Mouse (Mus musculus): ENCODE results near the gene Mfsd12. TPM values are rescaled to one million over a fixed set of nuclear protein-coding genes. Genes with fewer than 3 reads are reported as not detected.

The Mfsd12 gene
- polyA plus RNA-seq, 1 experiment: 13.7 TPM

GRCm38 (mm10) chr10:81395127-81395526, 37.8 kb downstream of the Mfsd12 start:
- no peaks in the 10 kb centered on the region for H3K27me3 ChIP-seq (ENCODE audit: control insufficient read depth, insufficient read depth, low read length, poor library complexity, severe bottlenecking)
- no peak overlapping the region for H3K9ac ChIP-seq (ENCODE audit: low read depth, poor library complexity, severe bottlenecking)
- TF ChIP-seq POLR2A (IDR thresholded peaks at IDR 0.05; ENCODE audit: insufficient read depth, low read length) (no peak), EP300 (IDR thresholded peaks at IDR 0.05; ENCODE audit: insufficient read depth, low read depth, low read length) (no peak), CTCF (IDR thresholded peaks at IDR 0.05; ENCODE audit: low read depth, low read length) (peak; percentile 95)
- no peak overlapping the region for H3K27ac ChIP-seq (ENCODE audit: insufficient read depth, low read length)
- no peaks in the 10 kb centered on the region for H3K36me3 ChIP-seq (ENCODE audit: control insufficient read depth, insufficient read depth, low read length, poor library complexity, severe bottlenecking)
- H3K4me1 ChIP-seq (ENCODE audit: control insufficient read depth, insufficient read depth, low read length): peaks cover 3% of the 10 kb centered on the region
- H3K4me3 ChIP-seq (ENCODE audit: low read depth, low read length): no peak overlapping the region
- H3K9me3 ChIP-seq (replicated peaks; ENCODE audit: control insufficient read depth, insufficient read depth, low read length, poor library complexity, severe bottlenecking): no peaks in the 10 kb centered on the region

GRCm38 (mm10) chr10:81395865-81396264, 38.6 kb downstream of the Mfsd12 start:
- Histone ChIP-seq H3K4me1 (ENCODE audit: control insufficient read depth, insufficient read depth, low read length) (peaks cover 3% of the 10 kb centered on the region), H3K9ac (ENCODE audit: low read depth, poor library complexity, severe bottlenecking) (no peak overlapping the region)
- no peak for TF ChIP-seq EP300 (IDR thresholded peaks at IDR 0.05; ENCODE audit: insufficient read depth, low read depth, low read length)
- no peak for TF ChIP-seq CTCF (IDR thresholded peaks at IDR 0.05; ENCODE audit: low read depth, low read length)
- no peak for TF ChIP-seq POLR2A (IDR thresholded peaks at IDR 0.05; ENCODE audit: insufficient read depth, low read length)

GRCm38 (mm10) chr10:81396749-81397148, 39.5 kb downstream of the Mfsd12 start:
- Histone ChIP-seq H3K4me1 (ENCODE audit: control insufficient read depth, insufficient read depth, low read length) (peaks cover 3% of the 10 kb centered on the region), H3K9me3 (replicated peaks; ENCODE audit: control insufficient read depth, insufficient read depth, low read length, poor library complexity, severe bottlenecking) (no peaks in the 10 kb centered on the region), H3K36me3 (ENCODE audit: control insufficient read depth, insufficient read depth, low read length, poor library complexity, severe bottlenecking) (no peaks in the 10 kb centered on the region), H3K4me3 (ENCODE audit: low read depth, low read length) (no peak overlapping the region), H3K27ac (ENCODE audit: insufficient read depth, low read length) (no peak overlapping the region), H3K9ac (ENCODE audit: low read depth, poor library complexity, severe bottlenecking) (no peak overlapping the region), H3K27me3 (ENCODE audit: control insufficient read depth, insufficient read depth, low read length, poor library complexity, severe bottlenecking) (no peaks in the 10 kb centered on the region)
- TF ChIP-seq POLR2A (IDR thresholded peaks at IDR 0.05; ENCODE audit: insufficient read depth, low read length) (no peak), EP300 (IDR thresholded peaks at IDR 0.05; ENCODE audit: insufficient read depth, low read depth, low read length) (no peak), CTCF (IDR thresholded peaks at IDR 0.05; ENCODE audit: low read depth, low read length) (no peak)

More at GRCm38 (mm10) chr10:81395865-81396264, 38.6 kb downstream of the Mfsd12 start:
- Histone ChIP-seq H3K27me3 (ENCODE audit: control insufficient read depth, insufficient read depth, low read length, poor library complexity, severe bottlenecking) (no peaks in the 10 kb centered on the region), H3K4me3 (ENCODE audit: low read depth, low read length) (no peak overlapping the region), H3K9me3 (replicated peaks; ENCODE audit: control insufficient read depth, insufficient read depth, low read length, poor library complexity, severe bottlenecking) (no peaks in the 10 kb centered on the region), H3K36me3 (ENCODE audit: control insufficient read depth, insufficient read depth, low read length, poor library complexity, severe bottlenecking) (no peaks in the 10 kb centered on the region), H3K27ac (ENCODE audit: insufficient read depth, low read length) (no peak overlapping the region)

- TF ChIP-seq POLR2A (IDR thresholded peaks at IDR 0.05; ENCODE audit: insufficient read depth, low read length) (no peak), CTCF (IDR thresholded peaks at IDR 0.05; ENCODE audit: low read depth, low read length) (no peak), EP300 (IDR thresholded peaks at IDR 0.05; ENCODE audit: insufficient read depth, low read depth, low read length) (no peak)
- Histone ChIP-seq H3K4me3 (ENCODE audit: low read depth, low read length) (no peak overlapping the region), H3K9me3 (replicated peaks; ENCODE audit: control insufficient read depth, insufficient read depth, low read length, poor library complexity, severe bottlenecking) (no peaks in the 10 kb centered on the region), H3K9ac (ENCODE audit: low read depth, poor library complexity, severe bottlenecking) (no peak overlapping the region), H3K27me3 (ENCODE audit: control insufficient read depth, insufficient read depth, low read length, poor library complexity, severe bottlenecking) (no peaks in the 10 kb centered on the region), H3K27ac (ENCODE audit: insufficient read depth, low read length) (no peak overlapping the region), H3K36me3 (ENCODE audit: control insufficient read depth, insufficient read depth, low read length, poor library complexity, severe bottlenecking) (no peaks in the 10 kb centered on the region), H3K4me1 (ENCODE audit: control insufficient read depth, insufficient read depth, low read length) (peaks cover 6% of the 10 kb centered on the region)
Observed at GRCm38 (mm10) chr10:81399296-81399695, 42.0 kb downstream of the Mfsd12 start.

GRCm38 (mm10) chr10:81399798-81400308, 42.6 kb downstream of the Mfsd12 start:
- no peak overlapping the region for H3K27ac ChIP-seq (ENCODE audit: insufficient read depth, low read length)
- H3K9ac ChIP-seq (ENCODE audit: low read depth, poor library complexity, severe bottlenecking): peak overlapping the region; percentile 39
- no peaks in the 10 kb centered on the region for H3K9me3 ChIP-seq (replicated peaks; ENCODE audit: control insufficient read depth, insufficient read depth, low read length, poor library complexity, severe bottlenecking)
- peaks cover 6% of the 10 kb centered on the region for H3K4me1 ChIP-seq (ENCODE audit: control insufficient read depth, insufficient read depth, low read length)
- TF ChIP-seq EP300 (IDR thresholded peaks at IDR 0.05; ENCODE audit: insufficient read depth, low read depth, low read length) (no peak), POLR2A (IDR thresholded peaks at IDR 0.05; ENCODE audit: insufficient read depth, low read length) (no peak)
- H3K4me3 ChIP-seq (ENCODE audit: low read depth, low read length): peak overlapping the region; percentile 35
- no peaks in the 10 kb centered on the region for H3K27me3 ChIP-seq (ENCODE audit: control insufficient read depth, insufficient read depth, low read length, poor library complexity, severe bottlenecking)
- no peaks in the 10 kb centered on the region for H3K36me3 ChIP-seq (ENCODE audit: control insufficient read depth, insufficient read depth, low read length, poor library complexity, severe bottlenecking)

- Histone ChIP-seq H3K36me3 (ENCODE audit: control insufficient read depth, insufficient read depth, low read length, poor library complexity, severe bottlenecking) (no peaks in the 10 kb centered on the region), H3K9ac (ENCODE audit: low read depth, poor library complexity, severe bottlenecking) (peak overlapping the region; percentile 39), H3K4me3 (ENCODE audit: low read depth, low read length) (peak overlapping the region; percentile 35), H3K27me3 (ENCODE audit: control insufficient read depth, insufficient read depth, low read length, poor library complexity, severe bottlenecking) (no peaks in the 10 kb centered on the region), H3K27ac (ENCODE audit: insufficient read depth, low read length) (peak overlapping the region; percentile 2), H3K4me1 (ENCODE audit: control insufficient read depth, insufficient read depth, low read length) (peaks cover 6% of the 10 kb centered on the region), H3K9me3 (replicated peaks; ENCODE audit: control insufficient read depth, insufficient read depth, low read length, poor library complexity, severe bottlenecking) (no peaks in the 10 kb centered on the region)
- TF ChIP-seq CTCF (IDR thresholded peaks at IDR 0.05; ENCODE audit: low read depth, low read length): no peak
- TF ChIP-seq POLR2A (IDR thresholded peaks at IDR 0.05; ENCODE audit: insufficient read depth, low read length): no peak
- TF ChIP-seq EP300 (IDR thresholded peaks at IDR 0.05; ENCODE audit: insufficient read depth, low read depth, low read length): no peak
Observed at GRCm38 (mm10) chr10:81400371-81401204, 43.3 kb downstream of the Mfsd12 start.

Data from ES-Bruce4 (cell line).